Mouse (Mus musculus) lung, adult 2 months (tissue): Measurements from ENCODE around the gene Klc4.

ENCODE experiments used
- CTCF ChIP-seq: fragments of 200-500 bp; IDR thresholded peaks from 2 replicates; pipeline ENCODE4 v1.5.1; 2011; ENCODE audit warnings: mild to moderate bottlenecking, low read length, control low read depth; ENCODE audit not compliant: insufficient read depth
- POLR2A ChIP-seq: fragments of 200-500 bp; IDR thresholded peaks from 2 replicates; pipeline ENCODE4 v1.6.1; 2011; ENCODE audit warnings: low read depth, mild to moderate bottlenecking, control low read depth, low read length, borderline replicate concordance; ENCODE audit errors: extremely low read depth

GRCm38 (mm10) chr17:46597956-46598355 lies 47.9 kb downstream of the Klc4 start:
- TF ChIP-seq CTCF (no peak), POLR2A (no peak)
